Mouse (Mus musculus) kidney, postnatal 10 days (tissue): ENCODE measurements around the gene Nbdy.

Experiments used
- DNase-seq: peaks from one replicate; pipeline ENCODE4 v3.0.0; 2021; ENCODE audit warnings: mixed read lengths

Gene Nbdy

GRCm38 (mm10) chrX:153723110-153723916 lies at the start of gene Nbdy:
Gene Nbdy (plus strand): TSS chrX:153723590.
- peak; percentile 74 for DNase-seq

GRCm38 (mm10) chrX:153695782-153696395 lies 27.5 kb upstream of the Nbdy start, which contains the start of gene Kctd12b:
Gene Kctd12b (minus strand): TSS chrX:153696391.
- DNase-seq = peak; percentile 56

DNA sequence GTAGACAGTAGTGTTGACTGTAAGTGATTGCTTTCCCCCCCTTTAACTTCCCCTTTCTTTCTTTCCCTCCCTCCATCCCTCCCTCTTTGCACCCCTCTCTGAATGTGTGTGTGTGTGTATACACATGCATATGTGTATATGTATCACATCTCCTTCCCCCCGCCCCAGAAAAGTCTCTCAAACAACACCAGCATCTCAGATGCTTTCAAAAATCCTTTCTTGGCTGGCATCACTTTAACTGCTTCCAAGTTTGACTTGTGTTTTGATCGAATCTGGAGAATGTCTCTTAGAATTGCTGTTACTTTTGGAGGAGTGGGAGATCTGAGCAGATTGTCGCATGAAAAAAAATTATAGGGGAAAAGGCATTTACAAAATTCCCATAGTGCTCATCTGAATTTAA lies 22.9 kb upstream of the Nbdy start:
- no peak for DNase-seq

DNA sequence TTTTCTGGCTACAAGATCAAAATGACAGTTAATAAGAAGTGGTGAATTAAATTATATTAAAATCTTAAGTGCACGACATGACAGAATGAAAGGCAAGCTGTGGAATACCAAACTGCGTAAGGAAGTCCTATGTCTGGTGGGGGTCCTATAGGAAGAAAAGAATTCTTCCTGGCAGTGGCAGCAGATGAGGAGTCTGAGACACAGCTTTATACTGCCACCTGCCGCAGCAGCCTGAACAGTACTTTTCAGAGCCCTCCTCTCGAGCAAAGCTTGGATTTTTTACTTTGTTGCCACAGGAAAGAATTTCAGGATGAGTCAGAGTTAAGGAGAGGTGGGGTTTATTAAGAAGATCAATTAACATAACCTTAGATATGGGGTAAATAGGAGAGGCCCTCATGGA lies 15.7 kb upstream of the Nbdy start:
- peak; percentile 46 for DNase-seq

GRCm38 (mm10) chrX:153716716-153717115 lies 6.7 kb upstream of the Nbdy start:
- DNase-seq = no peak

- DNase-seq = peak; percentile 31
Measured at GRCm38 (mm10) chrX:153719602-153720001, 3.8 kb upstream of the Nbdy start.

DNA sequence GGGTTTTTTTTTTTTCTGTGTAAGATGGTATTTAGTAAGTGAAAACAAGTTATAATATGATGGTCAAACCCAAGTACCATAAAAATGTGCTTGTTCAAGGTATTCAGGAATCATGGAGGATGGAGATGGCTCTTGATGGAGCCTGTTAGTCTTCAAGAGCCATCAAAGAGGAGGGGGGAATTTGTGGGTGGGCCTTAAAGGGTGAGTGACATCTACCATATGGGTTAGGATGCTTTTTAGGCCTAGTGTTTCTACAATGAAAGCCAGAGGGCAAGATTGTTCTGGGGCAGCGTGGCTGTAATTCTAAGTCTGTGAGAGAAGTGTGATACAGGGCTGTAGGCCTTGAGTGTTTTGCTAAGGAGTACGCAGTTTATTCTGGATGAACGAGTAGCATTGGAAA lies 1.0 kb downstream of the Nbdy start:
- no peak for DNase-seq

DNA sequence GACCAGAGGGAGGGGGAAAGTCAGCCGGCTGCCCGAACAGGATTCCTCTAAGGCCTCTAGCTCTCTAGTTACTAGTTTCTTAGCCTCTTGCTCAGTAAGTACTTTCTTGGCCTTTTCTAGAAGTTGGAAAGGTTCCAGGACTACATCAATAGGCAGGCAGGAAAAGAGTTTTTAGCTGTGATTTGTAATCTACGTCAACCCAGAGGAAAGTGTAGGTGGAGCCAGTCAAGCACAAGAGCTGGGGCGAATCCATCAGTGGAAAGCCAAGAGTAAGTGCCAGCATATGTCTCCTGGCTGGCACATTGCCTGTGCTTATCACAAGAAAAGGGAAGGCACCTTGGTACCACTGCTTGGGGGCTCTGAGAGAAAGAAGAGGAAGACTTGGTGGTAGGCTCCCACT lies 12.3 kb downstream of the Nbdy start:
- peak; percentile 12 for DNase-seq

DNA sequence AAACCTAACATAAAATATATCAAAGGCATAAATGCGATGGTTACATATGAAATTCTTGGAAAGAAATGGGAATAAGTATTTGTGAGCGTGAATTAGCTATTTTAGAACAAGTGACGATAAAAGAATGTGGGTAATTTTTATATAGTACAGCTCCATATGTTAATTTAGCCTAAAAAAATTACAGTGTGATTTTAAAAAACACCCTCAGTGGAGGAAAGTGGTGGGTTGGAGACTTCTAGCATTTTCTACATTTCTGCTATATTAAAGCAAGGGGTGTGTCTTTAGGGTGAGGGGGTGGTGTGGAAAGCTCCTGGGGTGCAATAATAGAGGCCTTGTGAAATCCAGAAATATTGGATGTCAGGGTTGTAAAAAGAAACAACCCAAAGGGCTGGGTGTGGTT lies 19.1 kb downstream of the Nbdy start:
- no peak for DNase-seq

DNA sequence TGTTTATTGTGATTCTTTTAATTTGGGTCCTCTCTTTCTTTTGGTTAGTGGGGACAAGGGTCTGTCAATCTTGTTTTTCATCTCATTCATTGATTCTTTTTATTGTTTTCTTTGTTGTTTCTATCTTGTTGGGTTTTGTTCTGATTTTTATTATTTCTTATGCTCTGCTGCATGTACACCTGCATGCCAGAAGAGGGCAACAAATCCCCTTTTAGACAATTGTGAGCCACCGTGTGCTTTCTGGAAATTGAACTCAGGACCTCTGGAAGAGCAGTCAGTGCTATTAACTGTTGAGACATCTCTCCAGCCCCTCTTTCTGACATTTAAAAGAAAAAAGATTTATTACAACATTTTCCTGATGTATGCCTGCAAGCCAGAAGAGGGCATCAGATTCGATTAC lies 25.8 kb downstream of the Nbdy start:
- DNase-seq = no peak
